Mouse (Mus musculus): ENCODE results near the gene Gm10134.
"Not testable (repeated sequence)": the region's sequence is repeated elsewhere in the genome, so short reads cannot be mapped to it uniquely, and the experiment has no call there.

Gm10134 gene

DNA sequence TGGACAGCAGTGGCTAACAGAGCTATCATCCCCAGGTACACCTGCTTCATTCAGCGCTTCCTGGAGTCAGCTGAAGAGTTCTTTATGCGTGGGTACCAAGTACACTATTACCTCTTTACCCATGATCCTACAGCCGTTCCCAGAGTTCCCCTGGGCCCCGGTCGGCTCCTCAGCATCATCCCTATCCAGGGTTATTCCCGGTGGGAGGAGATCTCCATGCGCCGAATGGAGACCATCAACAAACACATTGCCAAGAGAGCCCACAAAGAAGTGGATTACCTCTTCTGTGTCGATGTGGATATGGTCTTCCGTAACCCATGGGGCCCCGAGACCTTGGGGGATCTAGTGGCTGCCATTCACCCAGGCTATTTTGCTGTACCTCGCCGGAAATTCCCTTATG lies 1.2 kb upstream of the Gm10134 start:
- peak in 1 of 2 experiments; percentile 0 for DNase-seq (ENCODE audit: low spot score in 2 of 2)

DNA sequence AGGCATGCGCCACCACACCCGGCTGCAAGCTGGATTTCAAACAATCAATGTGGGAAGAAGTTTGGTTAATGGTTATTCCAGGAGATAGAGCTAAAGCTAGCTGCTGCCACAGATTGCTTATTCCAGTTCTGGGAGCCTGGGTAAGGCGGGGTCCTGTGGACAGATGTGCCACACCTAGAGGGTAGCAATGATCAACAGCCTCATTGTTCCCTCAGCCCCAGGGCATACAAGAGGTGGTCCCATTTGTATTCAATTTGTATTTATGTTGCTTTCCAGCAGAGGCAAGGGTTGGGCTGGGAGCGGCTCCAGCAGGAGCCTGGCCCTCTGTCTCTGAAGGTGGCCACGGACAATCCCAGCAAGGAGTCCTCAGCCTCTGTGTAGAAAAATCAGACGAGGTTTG lies 396 bp downstream of the Gm10134 start:
- DNase-seq (ENCODE audit: low spot score in 2 of 2): peak in 1 of 2 experiments; percentile 0

DNA sequence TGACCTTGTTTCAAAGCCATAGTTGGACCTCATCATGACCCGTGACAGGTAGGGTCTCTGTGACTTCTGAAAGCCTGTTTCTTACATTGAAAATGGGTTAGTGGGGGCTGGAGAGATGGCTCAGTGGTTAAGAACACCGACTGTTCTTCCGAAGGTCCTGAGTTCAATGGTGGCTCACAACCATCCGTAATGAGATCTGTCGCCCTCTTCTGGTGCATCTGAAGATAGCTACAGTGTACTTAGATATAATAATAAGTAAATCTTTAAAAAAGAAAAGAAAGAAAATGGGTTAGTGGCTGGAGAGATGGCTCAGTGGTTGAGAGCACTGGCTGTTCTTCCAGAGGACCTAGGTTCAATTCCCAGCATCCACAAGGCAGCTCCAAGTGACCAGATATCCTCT lies 5.7 kb downstream of the Gm10134 start:
- not testable (repeated sequence) for DNase-seq (ENCODE audit: low spot score in 2 of 2)

DNA sequence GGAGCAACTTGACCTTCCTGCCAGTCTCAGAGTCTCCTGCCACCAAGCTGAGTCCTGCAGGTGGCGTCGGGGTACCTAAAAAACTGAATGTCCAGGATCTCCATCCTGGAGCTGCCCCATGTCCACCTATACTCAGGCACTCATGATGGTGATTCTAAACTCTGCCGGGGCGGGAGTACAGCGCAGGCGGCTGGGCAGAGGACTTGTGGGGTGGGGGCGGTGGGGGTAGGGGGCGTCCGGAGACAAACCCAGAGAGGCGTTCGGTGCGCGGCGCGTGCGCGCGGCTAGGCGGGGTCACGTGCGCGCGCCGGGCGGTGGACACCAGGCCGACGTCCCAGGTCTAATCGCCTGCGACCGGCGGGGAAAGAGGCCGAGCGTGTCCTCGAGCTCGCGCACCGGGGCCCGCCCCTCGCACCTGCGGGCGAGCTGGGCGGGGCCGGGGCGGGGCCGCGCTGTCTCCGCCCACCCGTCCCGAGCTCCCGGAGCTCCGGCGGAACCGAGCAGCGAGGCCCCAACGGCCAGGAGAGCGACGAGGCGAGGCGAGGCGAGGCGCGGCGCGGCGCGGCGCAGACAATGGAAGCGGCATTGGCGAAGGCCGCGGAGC lies 7.0 kb downstream of the Gm10134 start, which contains the start of gene Ralgds:
Gene Ralgds, plus strand, starts transcription at position 328 of the 604 bp plus-strand sequence.
- DNase-seq (ENCODE audit: low spot score in 2 of 2): peak in 1 of 2 experiments; percentile 17

DNA sequence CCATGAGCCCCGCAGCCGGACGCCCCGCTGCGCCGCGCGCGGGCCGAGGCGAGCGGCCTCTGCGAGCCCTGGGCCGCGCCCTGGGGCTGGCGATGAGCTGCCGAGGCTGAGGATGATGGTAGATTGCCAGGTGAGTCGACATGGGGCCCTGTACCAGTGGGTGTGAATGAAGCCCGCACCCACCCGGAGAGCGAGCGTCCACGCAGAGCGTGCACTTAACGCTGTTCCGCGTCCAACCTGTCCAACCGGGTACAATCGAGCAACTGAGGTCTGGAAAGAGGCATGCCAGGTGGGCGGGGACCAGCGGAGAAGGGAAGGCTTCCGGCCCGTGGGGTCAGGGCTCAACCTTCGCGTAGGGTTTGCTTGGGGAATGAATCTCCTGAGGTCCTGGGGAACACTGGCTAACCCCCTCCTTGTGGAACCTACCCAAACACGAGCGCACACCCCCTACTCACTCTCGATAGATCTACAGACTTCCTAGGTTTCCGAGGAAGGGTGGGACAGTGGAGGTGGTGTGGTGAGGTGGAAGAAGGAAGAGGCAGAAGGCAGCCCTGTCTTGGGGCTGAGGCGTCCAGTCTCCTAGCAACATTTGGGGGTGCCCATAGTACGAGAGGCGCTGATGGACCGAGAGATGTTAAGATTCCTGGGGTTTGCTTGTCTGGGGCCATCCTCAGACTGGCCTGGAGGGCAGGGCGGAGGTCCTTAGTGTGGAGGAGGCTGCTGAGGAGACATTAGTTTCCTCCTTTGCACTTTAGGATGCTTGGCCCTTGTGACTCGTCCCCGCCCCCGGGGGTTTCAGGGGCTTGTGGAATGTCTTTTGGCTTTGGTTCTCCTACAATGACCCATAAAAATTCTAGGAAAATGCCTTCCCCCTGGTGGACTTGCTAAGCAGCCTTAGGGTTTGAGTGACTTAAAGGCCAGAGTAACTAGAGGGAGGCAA lies 7.8 kb downstream of the Gm10134 start:
- DNase-seq (ENCODE audit: low spot score in 2 of 2): peak in 1 of 2 experiments; percentile 30

DNA sequence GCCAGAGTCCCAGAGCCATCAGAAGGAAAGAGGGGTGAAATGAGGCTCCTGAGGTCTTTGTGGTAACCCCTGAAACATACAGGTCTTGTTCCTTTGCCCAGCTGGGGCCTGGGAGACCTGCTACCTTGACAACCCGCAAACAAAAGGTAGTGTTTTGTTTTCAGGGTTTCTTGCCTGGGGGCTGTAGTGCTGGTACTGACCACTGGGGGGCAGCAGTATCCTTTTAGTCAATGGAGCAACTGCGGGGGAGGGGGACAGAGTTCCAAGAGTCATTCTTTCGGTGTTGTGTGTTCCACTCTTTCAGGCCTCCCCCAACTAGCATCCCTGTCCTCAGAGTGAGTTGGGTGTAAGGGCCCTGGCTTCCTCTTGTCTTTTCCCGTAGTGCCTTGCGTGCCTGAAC lies 8.6 kb downstream of the Gm10134 start:
- peak; percentile 69 to 84 for DNase-seq (ENCODE audit: low spot score in 2 of 2)

DNA sequence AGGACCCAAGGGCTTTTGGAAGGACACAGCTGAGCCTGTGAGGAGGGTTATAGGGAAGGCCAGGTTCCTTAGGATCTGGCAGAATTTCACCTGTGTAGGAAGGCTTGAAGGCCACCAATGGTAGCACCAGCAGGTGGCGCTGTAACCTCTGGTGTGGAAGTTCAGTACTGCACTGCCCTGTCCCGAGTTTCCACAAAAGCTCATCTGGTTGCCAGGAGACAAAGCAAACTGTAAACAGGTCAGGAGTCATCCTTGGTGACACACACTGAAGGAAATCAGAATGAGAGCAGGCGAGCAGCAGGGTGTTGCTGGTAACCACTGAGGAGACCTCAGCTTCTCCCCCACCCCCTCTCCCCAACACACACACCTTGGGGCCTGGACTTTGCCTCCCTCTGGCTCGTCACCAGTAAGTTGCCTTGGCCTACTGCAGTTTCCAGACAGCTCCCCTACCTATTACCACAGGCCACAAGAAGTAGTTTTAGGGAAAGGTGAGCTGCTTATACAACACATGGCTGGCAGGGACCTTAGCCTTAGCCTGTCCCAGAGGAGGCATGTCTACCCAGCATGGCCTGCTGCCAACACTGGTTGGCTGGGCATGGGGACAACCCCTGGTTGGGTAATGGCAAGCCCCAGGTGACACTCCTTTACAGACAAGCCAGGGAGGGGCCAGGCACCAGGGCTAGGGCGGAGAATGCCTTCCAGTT lies 11.5 kb downstream of the Gm10134 start:
- DNase-seq (ENCODE audit: low spot score in 2 of 2): peak in 1 of 2 experiments; percentile 52

DNA sequence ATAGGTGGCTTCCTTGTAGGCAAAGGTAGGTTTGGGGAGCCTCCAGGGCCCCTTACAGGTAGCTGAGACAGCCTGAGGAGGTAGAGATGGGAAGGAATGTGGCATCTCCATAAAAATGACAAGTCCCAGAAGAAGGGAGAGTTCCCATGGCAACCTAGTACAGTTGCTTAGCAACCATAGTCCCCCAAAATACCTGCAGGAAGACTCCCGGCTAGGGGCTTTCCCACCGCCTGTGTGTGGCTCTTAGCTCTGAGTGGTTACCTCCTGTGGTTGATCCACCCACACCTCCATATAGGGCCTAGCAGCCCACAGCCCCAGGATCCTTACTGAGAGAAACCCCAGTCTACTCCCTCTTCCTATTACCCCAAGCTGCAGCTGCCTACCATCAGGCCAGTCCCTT lies 12.3 kb downstream of the Gm10134 start:
- DNase-seq (ENCODE audit: low spot score in 2 of 2): peak; percentile 72 to 84

DNA sequence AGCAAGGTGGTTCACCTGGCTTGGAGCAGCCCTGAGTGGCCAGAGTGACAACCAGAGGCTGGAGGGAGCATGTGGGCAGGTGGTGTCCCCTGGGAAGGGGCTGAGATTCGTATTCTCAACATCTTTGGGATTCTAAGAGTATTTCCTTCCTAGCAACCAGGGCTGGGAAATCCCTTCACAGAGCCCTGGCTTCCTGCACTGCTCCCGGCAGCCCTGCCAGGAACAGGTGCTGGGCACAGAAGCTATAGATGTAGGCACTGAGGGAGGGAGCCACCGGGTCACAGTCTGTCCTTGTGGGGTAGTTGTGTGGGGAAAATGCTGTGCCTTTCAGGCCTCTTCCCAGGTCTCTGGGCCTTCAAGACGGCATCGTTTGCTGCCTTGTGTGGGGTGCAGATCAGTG lies 14.7 kb downstream of the Gm10134 start:
- DNase-seq (ENCODE audit: low spot score in 2 of 2): peak in 1 of 2 experiments; percentile 5

DNA sequence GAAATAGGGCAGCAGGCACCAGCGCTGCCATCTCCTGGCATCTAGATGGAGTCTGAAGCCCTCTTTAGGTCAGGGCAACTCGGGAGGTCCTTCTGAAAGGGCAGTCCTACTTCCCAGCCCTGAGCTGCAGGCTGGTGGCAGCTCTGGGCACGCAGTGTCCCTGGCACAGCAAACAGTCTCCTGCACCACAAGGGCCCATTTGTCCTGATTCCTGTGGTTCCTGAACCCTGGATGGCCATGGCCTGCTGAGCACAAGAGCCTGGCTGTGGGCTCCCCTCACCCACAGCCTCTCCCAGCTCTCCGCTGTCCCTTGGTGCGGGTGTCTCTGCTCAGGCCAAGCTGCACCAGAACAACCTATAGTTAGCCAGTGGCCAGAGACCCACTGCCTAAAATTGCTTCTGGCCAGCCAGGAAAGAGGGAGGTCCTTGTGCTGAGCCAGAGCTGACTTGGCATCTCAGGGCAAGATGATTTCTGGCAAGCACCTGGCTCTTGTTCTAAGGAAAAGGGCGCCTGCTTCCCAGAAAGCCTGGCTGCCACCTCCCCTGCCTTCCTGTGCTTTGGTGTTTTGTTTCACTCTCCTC lies 15.8 kb downstream of the Gm10134 start:
- peak in 1 of 2 experiments; percentile 69 for DNase-seq (ENCODE audit: low spot score in 2 of 2)

DNA sequence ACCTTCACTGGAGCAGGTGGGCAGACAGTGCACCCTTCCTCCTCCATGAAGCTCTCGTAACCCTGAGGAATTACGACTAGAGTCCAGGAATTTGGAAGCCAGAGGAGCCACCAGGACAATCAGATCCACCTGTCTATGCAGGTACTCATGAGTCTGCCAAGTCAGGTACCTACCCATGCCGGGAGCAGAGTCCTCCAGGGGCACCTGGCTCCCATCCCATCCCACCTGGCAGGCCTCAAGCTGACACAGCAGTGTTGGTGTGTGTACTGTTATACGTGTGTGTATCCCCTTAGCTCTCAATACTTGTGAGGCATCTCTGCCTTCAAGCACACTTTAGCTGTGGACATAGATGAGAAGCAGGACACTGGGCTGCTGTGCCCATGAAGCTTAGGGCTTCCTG lies 16.3 kb downstream of the Gm10134 start:
- DNase-seq (ENCODE audit: low spot score in 2 of 2): peak; percentile 4 to 5

DNA sequence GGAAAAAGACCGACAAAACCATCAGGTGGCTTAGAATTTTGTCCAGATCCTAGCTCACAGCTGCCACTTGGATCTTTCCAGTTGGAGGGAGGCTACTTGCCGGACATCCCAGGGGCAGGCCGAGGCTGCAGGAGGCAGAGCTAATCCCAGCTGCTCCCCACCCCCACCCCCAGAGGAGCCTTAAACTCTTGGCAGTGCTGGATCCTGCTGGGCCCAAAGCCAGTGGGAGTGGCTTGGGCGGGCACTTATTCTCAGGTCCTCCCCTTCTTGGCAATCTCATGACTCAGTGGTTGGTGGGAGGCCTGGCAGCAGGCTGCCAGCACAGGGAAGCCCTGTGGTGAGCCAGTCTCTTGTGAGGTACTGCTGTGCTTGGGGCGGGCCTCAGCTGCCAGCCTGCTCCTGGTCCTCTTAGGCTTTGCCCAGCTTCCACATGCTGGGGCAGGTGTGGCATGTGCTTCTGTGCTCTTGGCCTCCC lies 17.8 kb downstream of the Gm10134 start:
- DNase-seq (ENCODE audit: low spot score in 2 of 2): peak; percentile 73 to 85

DNA sequence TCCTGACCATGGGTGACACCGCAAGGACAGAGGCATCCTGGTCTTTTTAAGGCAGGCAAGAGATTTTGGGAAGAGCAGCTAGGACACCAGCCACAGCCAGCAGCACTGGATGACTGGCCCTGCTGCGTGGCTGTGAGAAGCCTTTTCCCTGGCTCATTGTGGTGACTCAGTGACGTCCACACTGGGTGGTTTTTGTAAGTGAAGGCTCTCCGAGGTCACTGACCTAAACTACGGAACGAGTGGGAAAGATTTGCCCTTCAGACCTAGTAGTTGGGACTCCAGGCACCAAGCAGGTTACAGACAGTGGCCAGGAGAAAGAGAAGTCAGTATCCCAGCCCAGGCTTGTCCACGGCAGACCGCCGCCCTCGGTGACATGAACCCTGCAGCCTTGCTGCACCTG lies 18.5 kb downstream of the Gm10134 start:
- no peak for DNase-seq (ENCODE audit: low spot score in 2 of 2)

DNA sequence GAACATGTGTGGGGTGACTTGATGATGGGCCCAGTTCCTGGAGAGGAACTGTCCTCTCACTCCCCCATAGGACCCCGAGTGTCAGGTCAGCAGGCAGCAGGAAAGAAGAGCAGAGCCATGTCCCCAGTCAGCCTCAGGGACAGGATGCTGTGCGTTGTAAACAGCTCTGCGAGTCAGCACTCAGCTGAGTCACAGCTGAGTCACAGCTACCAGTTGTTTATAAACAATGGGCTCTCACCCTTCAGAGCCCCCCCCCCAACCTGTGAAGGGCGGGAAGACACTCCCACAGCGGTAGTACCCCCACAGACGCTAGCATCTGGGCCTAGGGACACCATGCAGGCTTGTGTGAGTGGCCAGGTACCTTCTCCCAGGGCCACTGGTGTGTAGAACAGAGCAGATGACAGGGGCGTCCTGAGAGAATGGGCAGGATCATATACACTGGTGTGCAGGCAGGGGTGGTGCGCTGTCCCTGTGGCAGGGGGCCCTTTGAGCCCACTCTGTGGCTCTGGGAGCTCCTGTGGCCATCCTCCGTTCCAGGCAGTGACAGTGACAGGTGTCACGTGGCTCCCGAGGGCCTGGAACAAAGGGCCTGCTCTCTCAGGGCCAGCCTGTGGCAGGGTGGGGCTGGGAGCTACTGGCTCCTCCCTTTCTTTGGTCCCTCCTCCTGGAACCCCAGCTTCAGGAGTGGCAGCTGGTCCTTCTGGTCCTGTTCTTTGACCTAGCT lies 19.5 kb downstream of the Gm10134 start:
- no peak for DNase-seq (ENCODE audit: low spot score in 2 of 2)

DNA sequence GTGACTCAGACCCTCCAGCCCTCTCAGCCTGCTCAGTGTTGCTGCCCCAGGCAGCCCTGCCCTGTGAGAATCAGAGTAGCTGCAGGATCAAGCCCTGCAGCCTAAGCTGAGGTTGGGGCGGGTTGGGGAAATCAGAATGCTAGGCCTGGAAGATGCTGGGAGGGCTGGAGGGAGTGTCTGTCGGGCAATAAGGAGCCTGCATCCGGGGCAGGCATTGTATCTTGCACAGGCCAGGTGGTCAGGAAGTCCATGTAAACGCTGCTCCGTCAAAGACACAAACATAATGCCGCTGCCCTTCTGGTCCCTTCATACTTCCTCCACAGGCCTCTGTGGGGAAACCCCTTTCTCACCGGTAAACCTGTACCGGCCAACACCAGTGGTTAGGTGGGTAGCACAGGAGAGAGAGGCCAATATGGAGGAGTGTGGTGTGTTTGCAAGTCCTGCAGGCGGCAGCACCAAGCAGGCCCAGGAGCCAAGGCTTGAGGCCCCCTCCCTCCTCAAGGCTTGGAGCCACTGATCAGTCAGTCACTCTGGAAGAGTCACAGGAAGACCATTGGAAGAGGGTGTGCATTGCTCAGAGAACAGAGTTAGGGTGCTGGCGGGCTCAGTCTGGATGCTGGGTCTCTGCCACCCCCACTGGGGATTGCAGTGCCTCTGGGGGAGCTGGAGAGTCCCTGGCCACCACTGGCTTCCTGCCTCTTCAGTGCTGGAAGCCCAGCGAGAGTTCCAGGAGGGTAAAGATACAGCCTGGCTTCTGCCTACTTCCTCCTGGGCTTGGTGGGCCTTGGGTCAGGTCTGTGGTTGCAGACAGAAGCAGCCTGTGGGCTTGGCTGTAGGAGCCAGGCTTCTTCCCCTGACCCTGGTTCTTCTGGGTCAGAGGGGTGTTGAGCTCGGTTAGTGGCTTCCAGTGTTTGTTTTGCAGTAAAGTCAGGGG lies 20.3 kb downstream of the Gm10134 start:
- no peak for DNase-seq (ENCODE audit: low spot score in 2 of 2)

DNA sequence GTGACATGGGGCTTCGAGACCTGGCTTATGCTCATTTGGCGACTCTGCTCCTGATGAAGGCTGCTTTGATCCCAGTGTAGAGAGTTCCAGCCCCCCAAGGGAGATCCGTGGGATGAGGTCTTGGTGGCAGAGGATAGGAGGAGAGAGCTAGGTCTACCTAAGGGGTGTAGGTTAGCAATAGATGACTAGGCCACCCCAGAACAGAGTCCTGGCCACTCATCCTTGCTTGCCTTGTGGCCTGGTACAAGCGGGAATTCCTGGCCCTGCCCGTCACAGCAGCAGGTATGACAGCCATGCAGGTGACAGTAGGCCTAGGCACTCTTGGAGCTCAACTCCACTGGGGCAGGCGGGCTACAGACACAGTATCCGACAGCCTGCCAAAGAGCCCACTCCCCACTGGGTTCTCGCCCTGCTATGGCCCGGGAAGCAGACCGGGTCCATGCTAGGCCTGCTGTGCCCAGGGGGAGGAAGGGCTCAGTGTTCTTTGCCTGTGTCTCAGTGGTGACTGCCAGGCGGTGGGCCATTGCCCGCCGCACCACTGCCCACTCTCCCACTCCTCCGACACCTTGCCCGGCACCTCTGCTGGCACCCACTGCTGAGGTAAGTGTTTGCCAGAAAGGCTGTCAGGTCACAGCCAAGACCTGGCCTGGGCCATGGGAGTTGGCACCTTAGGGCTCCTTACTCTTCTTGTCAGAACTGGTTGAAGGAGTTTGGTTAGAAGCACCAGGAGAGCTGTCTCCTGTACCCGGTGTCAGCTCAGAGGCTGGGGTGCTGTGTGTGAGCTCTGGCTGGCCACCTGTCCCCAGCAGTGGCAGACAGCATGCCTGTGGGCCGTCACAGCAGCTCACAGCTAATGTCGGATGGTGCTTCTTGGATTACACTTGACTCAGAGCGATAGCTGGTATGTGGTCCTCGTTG lies 21.8 kb downstream of the Gm10134 start:
- DNase-seq (ENCODE audit: low spot score in 2 of 2): no peak

DNA sequence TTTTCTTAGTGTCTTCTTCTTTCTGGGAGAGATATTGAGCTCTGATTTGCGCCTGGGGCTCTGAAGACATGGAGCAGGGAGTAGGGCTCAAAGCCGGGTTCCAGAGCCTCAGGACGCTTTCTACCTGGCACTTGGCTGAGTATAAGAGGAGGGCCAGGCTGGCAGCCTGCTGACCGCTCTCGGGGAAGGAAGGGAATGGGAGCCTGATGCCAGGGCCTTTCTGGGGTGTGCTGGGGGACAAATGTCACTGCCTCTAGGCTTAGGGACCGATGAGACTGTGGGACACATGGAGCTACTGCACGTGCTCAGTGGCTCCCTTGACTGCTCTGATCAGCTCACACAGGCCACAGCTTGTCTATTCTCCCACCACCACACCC lies 22.4 kb downstream of the Gm10134 start:
- no peak for DNase-seq (ENCODE audit: low spot score in 2 of 2)

DNA sequence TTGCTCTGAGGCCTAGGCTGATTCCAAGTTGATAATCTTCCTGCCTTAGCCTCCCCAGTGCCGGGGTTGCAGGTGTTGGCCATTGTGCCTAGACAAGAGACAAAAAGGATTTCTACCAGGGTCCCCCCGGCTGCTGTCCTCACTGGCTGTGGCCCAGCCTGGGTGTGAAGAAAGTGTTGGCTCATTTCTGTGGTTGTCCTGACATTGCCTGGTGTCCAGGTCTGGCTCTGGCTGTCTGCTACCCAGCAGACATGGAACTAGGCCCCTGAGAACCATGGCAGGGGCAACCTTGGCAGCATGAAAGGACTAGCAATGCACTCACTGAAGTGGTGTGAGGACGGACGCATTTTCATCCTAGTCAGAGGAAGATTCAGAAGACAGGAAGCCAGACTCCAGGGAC lies 24.0 kb downstream of the Gm10134 start:
- no peak for DNase-seq (ENCODE audit: low spot score in 2 of 2)

DNA sequence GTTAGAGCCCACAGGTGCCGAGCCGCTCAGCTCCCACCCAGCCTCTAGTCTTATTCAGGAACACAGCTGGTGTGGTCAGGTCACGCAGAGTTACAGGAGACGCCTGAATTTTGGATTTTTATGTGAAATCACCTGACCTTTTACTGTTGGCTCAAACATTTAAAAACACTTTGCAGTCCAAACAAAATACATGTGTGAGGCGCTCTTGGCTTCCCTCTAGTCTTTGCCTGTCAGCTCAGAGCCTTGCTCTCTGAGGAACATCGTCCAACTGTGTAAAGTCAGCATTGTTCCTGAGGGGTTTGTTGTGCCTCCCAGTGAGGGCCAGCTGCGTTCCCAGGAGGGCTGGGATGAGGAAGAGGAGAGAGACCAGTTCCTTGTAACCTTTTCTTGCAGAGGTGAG lies 24.4 kb downstream of the Gm10134 start:
- no peak for DNase-seq (ENCODE audit: low spot score in 2 of 2)

All from frontal cortex, postnatal 14 days (tissue).